Mouse (Mus musculus): ENCODE measurements at regions not wholly inside any gene's neighbourhood (a gene's known extent, or its start where the extent isn't known, plus 50 kb on each side); places are given as distances from the start of the nearest gene placed in this dataset.
A peak's percentile ranks its signal among the peaks of the same experiment; 100 is the strongest.

DNA sequence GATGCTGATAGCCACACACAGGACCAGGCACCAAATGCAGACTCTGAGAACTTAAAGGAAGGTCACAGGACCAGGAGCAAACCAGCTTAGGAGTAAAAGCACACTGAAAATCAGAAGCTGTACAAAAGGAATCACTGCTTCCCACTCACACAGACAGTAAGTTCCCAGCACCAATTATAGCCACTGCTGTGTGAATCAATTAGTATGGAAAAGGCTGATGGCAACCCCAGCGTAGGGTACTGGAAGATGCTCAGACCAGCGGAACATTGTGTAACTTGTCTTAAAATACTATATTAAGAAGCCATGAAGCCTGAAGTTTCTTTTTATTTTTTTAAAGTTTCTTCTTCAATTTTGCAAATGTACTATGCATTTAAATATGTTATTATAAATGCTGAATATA is 115.8 kb downstream of the Lnpk start:
- no peak for DNase-seq

- DNase-seq, result no peak
Measured at GRCm38 (mm10) chr2:74461211-74461844, 117.9 kb downstream of the Lnpk start.

- DNase-seq, result no peak
Measured at GRCm38 (mm10) chr2:74454431-74454830, 124.8 kb downstream of the Lnpk start.

GRCm38 (mm10) chr2:74452679-74453078 is 126.6 kb downstream of the Lnpk start:
- DNase-seq, result no peak

DNA sequence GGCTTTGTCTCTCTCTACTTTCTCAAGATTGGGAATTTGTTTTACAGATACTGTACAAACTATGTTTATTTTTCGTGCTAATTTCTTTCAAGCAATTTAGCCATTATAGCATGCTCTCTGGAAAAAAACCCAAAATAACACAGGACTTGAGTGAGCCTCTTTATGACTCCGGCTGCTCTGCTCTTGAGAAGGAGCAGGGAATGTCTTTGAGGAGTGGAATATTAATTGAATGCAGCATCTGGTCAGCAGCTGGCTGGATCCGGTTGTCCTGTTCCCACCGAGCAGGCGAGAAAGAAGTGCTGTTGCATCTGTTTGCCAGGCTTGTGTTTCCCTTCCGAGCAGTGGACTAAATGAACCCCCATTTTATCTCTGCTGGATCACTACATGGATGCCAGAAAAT is 127.7 kb downstream of the Lnpk start:
- no peak for DNase-seq

GRCm38 (mm10) chr2:74451038-74451437 is 128.2 kb downstream of the Lnpk start:
- no peak for DNase-seq

DNA sequence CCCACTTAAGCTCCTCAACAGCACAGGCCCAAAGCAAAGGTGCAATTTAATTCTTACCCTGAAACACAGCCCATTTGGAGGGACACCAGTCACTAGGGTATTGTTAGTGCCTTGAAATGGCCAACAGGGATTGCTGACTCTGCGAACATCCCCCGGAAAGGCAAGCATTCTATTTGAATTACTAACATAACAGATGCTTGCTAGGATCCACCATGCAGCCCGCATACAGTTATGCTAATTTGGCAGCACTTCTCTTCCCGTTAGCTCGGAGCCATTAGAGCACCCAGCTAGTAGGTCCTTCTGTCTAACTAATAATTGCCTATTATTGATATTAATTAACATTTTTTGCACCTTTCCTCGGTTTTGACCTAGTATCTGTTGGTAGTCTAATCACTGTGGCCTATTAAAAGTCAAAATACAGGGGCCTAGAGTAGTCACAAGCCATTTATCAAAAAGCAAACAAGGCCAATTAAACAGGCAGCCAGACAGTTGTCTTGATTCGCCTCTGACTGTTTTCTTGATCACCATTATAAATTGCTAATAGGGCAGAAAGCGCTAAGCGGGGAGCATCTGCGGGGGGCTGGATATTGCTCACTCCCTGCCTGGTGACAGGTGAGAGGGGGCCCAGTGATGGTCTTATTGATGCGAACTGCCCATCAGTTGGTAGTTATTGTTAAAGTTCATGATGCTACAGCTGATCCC is 129.0 kb downstream of the Lnpk start:
- DNase-seq, result no peak

DNA sequence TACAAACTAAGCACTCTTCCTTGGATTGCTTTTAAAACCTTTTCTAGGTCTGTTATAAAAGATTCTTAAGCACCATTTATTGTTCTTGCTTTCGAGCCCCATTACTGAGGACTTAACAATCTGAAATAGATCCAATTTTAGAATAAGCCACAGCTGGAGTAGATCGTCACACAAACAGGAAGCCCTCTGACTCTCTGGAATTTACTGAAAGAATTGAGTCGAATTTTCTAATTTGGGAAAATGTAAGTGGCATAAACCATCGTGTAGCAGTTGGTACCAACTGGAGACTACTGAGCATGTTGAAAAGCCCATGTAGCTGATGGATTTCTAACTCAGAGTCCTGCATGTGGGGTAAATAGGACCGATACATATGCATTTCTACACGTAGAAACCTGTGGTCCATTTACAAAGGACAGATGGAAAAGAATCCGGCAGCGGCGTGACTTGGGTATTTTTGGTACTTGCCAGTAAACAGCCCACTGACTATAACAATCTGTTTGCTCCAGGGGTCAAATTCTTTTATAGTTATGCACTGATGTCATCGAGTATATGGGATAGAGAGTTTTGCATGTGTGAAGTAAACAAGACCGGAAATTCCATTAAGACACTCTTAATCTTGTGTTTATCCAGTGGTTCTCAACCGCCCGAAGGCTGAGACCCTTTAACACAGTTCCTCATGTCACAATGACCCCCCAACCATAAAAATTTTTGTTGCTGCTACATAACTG is 143.9 kb downstream of the Lnpk start:
- no peak for DNase-seq

GRCm38 (mm10) chr2:74426746-74427145 is 152.5 kb downstream of the Lnpk start:
- no peak for DNase-seq

GRCm38 (mm10) chr2:74424726-74425125 is 154.5 kb downstream of the Lnpk start:
- DNase-seq, result no peak

- no peak for DNase-seq
Measured at GRCm38 (mm10) chr2:74416097-74416496, 163.1 kb downstream of the Lnpk start.

DNA sequence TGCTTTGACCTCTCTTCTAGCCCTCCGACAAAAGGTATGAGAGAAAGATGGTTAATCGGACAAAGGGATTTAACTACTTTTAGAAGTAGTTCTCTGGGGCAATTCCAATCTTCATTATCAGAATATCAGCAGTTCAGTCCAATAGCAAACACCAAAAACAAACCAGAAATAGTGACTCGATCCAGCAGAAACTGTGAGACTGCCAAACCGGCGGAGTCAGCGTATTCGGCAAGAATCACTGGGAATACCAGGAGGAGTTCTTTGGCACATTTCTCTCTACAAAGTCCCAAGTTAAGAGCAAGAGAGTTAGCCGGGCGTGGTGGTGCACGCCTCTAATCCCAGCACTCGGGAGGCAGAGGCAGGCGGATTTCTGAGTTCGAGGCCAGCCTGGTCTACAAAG is 164.5 kb downstream of the Lnpk start:
- no peak for DNase-seq

- no peak for DNase-seq
Measured at GRCm38 (mm10) chr2:74409856-74410404, 169.3 kb downstream of the Lnpk start.

DNA sequence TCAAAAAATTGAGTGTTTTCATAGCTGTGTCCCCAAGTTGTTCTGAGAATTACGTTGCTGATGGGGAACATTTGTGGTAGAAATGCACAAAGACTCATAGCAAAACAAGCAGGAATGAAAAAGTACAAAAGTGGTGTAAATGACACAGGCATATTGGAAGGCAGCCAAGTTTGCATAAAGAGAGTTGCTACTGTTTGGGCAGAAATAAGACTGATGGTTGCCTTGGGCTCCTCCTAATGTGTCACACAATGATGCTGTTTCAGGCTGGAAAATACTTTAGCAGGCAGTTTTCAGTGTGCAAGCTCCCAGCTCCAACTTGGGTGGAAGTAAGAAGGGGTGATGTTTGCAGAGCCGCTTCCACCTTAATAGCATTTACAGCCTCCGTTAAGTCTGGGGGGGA is 174.7 kb downstream of the Lnpk start:
- DNase-seq, result no peak

- DNase-seq, result no peak
Measured at GRCm38 (mm10) chr2:74391064-74391463, 188.2 kb downstream of the Lnpk start.

DNA sequence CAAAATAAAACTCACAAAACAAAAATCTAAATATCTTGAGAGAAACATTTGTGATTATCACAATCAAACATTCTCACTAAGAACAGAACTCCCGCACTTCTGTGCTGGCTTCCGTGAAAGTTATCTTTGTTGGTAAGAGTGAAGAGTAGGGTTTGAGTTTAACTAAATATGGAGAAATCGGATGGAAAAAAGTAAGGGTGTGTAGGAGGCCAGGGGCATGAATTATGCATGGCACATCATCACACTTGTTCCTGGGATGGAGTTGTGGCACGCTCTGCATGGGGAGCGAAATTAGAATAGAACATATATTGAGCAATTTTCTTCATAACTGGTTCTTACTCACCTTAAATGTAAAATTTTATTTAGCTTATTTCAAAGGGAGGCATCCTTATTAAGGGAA is 191.2 kb downstream of the Lnpk start:
- DNase-seq, result no peak

GRCm38 (mm10) chr2:74384918-74385317 is 194.3 kb downstream of the Lnpk start:
- DNase-seq, result no peak

DNA sequence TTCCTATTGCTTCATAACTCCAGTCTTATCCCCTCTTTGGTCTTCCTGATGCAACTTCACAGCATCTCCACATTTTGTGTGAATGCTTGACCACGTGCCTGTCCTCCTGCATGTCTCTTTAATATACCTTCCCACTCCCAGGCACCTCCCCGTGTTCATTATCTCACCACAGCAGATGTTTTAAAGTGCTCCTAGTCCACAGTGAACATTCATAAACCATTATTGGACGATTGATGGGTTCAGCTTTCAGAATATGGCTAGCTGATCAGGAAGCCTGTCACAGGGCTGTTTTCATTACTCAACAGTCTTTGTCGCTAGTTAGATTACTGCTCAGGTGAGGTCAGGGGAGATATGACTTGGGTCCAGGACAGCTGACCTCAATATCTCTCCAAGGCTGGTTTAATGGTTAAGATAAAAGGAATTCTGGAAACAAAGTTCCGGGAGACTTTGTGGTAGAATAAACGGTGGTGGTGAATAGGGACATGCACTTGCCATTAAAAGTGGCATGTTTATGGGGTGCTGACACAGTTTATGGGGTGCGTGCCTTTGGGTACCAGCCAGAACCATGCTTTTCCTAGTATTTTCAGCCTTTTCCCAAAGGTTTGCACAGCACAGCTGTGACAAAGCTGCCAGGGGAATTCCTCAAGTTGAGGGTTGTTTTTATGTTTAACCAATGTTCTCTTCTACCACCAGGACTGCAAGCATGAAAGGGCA is 198.5 kb downstream of the Lnpk start:
- no peak for DNase-seq

GRCm38 (mm10) chr2:74378709-74379108 is 200.5 kb downstream of the Lnpk start:
- no peak for DNase-seq

DNA sequence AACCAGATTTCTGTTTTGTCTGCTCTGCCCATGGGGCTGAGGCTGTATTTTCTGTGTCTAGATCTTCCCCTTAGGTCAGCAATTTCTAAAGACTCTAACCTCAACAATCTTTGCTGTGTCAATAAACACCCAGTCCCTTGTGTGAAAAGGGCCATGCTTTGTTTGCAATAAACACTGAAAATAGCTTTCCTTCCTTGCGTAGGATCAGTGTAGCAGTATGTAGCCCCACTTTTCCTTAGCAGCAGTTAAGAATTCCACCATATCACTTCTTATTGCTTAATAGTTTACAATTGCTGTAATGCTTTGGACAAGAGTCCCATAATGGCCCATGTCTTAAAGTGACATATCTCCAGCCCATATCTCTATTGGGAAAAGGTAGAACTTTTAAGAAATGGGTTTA is 205.3 kb downstream of the Lnpk start:
- no peak for DNase-seq

DNA sequence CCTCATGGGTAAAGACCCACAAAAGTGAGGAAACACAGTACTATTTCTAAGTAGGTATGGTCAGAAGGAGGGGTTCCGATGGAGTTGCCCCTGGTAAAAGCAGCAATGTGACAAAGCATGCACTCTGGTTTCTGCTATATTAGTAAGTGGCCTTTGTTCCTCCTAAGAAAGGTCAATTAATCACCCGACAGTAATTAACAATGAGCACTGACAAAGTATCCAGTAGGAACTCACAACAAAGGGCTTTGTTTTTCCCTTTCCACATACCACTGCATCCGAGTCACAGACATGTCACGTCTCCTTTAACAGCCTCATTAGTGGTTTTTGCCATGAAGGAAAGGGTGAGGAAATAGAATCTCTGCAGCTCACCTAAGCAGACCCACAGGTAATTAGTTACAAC is 206.2 kb downstream of the Lnpk start:
- DNase-seq, result no peak

GRCm38 (mm10) chr2:74363255-74363654 is 216.0 kb downstream of the Lnpk start:
- peak; percentile 4 to 10 for DNase-seq

GRCm38 (mm10) chr2:74354591-74354990 is 224.6 kb downstream of the Lnpk start:
- no peak for DNase-seq

All from adrenal gland, postnatal 36 days (tissue).